Mouse (Mus musculus) limb, embryonic 13.5 days (tissue): ENCODE data around the gene Msh5. TPM values are rescaled to one million over a fixed set of nuclear protein-coding genes. Genes with fewer than 3 reads are reported as not detected.
"Not testable (repeated sequence)": the region's sequence is repeated elsewhere in the genome, so short reads cannot be mapped to it uniquely, and the experiment has no call there.

ENCODE experiments used
- ATAC-seq: fragments of 200-750 bp; cut with Nextera tagmentation; 2 replicates; pipeline ENCODE4 v1.8.0; 2017; ENCODE audit warnings: low read depth, moderate number of reproducible peaks, moderate TSS enrichment; ENCODE audit not compliant: low FRiP score
- H3K27ac ChIP-seq: fragments of 300-500 bp; sonication (generic); 2 replicates; pipeline ENCODE4 v1.5.1; 2015; ENCODE audit warnings: inconsistent platforms, mild to moderate bottlenecking, moderate library complexity
- H3K27me3 ChIP-seq: fragments of 300-500 bp; sonication (generic); 2 replicates; pipeline ENCODE4 v1.6.1; 2015; ENCODE audit warnings: mild to moderate bottlenecking, inconsistent platforms
- H3K36me3 ChIP-seq: fragments of 300-500 bp; sonication (generic); 2 replicates; pipeline ENCODE4 v1.6.1; 2015; ENCODE audit warnings: inconsistent platforms, mild to moderate bottlenecking, moderate library complexity
- H3K4me1 ChIP-seq: fragments of 300-500 bp; sonication (generic); 2 replicates; pipeline ENCODE4 v1.6.1; 2015; ENCODE audit warnings: inconsistent platforms
- H3K4me2 ChIP-seq: fragments of 300-500 bp; sonication (generic); replicated peaks from 2 replicates; pipeline ENCODE4 v1.6.1; 2015; ENCODE audit warnings: inconsistent platforms, mild to moderate bottlenecking, moderate library complexity
- H3K4me3 ChIP-seq: fragments of 300-500 bp; sonication (generic); 2 replicates; pipeline ENCODE4 v1.5.1; 2015; ENCODE audit warnings: moderate library complexity, mild to moderate bottlenecking, inconsistent platforms
- H3K9ac ChIP-seq: fragments of 300-500 bp; sonication (generic); 2 replicates; pipeline ENCODE4 v1.6.1; 2015; ENCODE audit warnings: mild to moderate bottlenecking, inconsistent platforms
- H3K9me3 ChIP-seq: fragments of 300-500 bp; sonication (generic); 2 replicates; pipeline ENCODE4 v1.6.1; 2016; ENCODE audit warnings: inconsistent platforms
- WGBS: fragments of 180-500 bp; shearing (Covaris S2); methylation state at CpG from one replicate; pipeline ENCODE4 v1.1.7; 2015; 5-methylcytosine and 5-hydroxymethylcytosine counted together
- polyA plus RNA-seq: library from polyadenylated mRNA; unstranded; fragments of >200 nt; fragmentation: Nextera tagmentation; extraction: Ambion mirVana; gene quantifications from 2 replicates; pipeline ENCODE4 v1.2.1, GENCODE M21; 2015

Gene Msh5
- polyA plus RNA-seq, 1 experiment from 2014 or later: 2.6 TPM

DNA sequence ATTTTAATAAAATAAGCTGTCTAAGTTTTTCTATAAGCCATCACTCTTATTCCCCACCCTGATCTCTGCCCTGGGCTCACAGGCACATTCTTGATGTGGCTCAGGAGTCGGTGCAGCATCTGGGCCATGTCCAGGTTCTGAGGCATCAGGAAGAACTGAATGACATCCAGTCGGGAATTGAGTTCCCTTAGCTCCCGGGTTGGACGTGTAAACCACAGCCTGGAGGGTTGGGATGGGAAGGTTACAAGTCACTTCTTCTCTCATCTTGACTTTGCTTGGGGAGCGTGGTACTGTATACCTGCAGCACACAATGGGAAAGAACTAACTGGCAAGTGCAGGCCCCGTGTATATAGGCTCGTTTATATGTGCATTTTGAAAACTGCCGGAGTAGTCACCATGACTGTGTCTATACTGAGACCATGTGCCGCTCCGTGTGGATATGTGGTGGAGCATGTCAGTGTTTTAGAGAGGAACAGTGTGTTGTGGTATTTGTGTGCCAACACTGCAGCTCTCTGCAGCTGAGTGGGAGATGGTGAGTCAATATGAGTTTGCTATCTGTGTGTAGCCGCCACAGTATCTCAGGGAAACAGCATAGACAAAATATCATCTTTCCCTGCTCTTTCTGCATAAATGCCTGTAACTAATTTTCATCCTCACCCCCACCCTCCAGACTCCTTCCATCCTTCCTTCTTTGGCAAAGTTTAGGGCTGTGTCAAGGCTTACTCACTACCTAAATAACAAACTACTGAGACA, 7.2 kb downstream of the Msh5 start:
- Histone ChIP-seq H3K9ac (no peak overlapping the region), H3K4me2 (no peak overlapping the region), H3K27ac (no peak overlapping the region), H3K4me1 (no peaks in the 10 kb centered on the region), H3K9me3 (no peaks in the 10 kb centered on the region), H3K27me3 (no peaks in the 10 kb centered on the region), H3K36me3 (no peaks in the 10 kb centered on the region), H3K4me3 (no peak overlapping the region)
- no peak for ATAC-seq
- 84% methylated on average over 11 of the region's 11 CpGs for WGBS

DNA sequence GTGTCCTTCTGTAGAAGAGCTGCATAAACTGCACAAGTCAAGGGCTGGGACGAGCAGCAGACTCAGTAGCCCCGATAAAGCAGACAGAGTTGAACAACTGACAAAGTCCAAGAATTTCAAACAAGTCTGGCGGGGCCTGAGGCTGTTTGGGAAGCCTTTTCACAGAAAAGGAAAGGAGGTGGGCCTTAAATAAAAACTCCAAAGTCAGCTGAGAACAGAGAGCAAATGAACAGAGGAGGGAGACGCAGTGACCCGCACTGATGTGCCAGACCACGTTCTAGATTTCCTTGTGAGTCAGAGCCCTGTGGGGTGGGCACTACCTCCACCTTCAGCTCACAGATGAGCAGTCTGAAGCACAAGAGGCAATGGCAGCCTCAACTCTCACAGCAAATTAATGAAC, 11.6 kb downstream of the Msh5 start:
- Histone ChIP-seq H3K4me2 (no peak overlapping the region), H3K36me3 (no peaks in the 10 kb centered on the region), H3K27ac (no peak overlapping the region), H3K9ac (no peak overlapping the region), H3K9me3 (no peaks in the 10 kb centered on the region), H3K4me1 (peaks cover 3% of the 10 kb centered on the region), H3K27me3 (no peaks in the 10 kb centered on the region), H3K4me3 (no peak overlapping the region)
- ATAC-seq: no peak
- 76% methylated on average over 6 of the region's 6 CpGs for WGBS

DNA sequence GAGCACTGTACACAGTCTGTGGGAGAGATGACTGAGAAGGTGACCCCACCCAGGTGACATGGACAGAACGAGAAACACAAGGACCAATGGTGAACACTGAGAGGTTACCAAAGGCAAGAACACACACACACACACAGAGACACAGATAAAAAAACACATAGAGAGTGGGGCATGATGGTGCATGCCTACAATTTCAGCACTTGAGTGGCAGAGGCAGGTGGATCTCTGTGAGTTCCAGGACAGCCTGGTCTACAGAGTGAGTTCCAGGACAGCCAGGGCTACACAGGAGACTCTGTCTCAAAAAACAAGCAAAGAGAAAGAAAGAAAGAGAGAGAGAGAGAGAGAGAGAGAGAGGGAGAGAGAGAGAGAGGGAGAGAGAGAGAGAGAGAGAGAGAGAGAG, 12.8 kb downstream of the Msh5 start:
- not testable (repeated sequence) for ATAC-seq, H3K27ac ChIP-seq, H3K36me3 ChIP-seq, H3K27me3 ChIP-seq, H3K9me3 ChIP-seq, H3K4me1 ChIP-seq, H3K4me3 ChIP-seq, H3K9ac ChIP-seq, H3K4me2 ChIP-seq
- 74% methylated on average over 1 of the region's 1 CpGs for whole genome bisulfite sequencing

DNA sequence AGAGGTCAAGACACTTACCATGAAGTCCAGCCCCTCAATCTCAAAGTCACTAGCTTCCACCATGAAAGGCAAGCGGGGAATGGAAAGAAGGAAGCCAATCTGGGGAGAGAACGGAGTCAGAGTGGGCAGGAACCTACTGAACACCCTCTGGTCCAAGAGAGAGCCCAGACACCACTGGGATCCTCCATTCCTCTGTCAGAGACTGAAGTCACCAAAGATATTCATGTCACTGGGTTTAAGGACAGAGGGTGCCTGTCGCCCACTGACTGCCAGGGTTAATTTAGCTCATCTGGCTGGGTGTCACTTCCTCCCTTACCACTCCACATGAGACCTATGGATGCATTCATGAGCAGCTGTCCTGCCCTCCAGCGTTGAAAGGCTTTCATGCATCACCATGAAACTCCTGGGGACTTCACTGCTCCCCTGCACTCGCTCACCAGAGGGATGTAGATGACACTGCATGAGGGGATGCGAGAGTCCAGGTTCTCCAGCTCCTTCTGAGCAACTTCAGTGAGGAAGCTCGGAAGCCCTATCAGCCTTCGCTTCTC, 14.1 kb downstream of the Msh5 start:
- Histone ChIP-seq H3K4me3 (no peak overlapping the region), H3K4me2 (no peak overlapping the region), H3K36me3 (no peaks in the 10 kb centered on the region), H3K27me3 (no peaks in the 10 kb centered on the region), H3K27ac (no peak overlapping the region), H3K4me1 (peaks cover 13% of the 10 kb centered on the region), H3K9ac (no peak overlapping the region), H3K9me3 (no peaks in the 10 kb centered on the region)
- ATAC-seq: no peak
- 73% methylated on average over 8 of the region's 8 CpGs for WGBS

DNA sequence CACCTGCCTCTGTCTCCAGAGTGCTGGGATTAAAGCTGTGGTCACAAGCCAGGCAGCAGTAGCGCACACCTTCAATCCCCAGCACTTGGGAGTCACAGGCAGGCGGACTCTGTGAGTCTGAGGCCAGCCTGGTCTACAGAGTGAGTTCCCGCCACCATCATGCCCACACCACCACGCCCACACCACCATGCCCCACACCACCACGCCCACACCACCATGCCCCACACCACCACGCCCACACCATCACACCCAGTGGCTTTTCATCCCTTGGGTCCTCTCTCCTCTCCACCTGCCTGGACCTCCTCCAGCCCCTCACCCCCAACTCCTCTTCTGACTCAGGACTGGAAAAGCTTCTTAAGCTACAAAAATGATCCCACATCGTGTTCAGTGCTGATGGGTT, 14.7 kb downstream of the Msh5 start:
- no peak overlapping the region for H3K9ac ChIP-seq
- no peaks in the 10 kb centered on the region for H3K9me3 ChIP-seq
- no peak for ATAC-seq
- H3K27ac ChIP-seq: no peak overlapping the region
- H3K4me2 ChIP-seq: no peak overlapping the region
- no peaks in the 10 kb centered on the region for H3K27me3 ChIP-seq
- peaks cover 16% of the 10 kb centered on the region for H3K4me1 ChIP-seq
- WGBS: 72% methylated on average over 7 of the region's 7 CpGs
- H3K36me3 ChIP-seq: no peaks in the 10 kb centered on the region
- no peak overlapping the region for H3K4me3 ChIP-seq

DNA sequence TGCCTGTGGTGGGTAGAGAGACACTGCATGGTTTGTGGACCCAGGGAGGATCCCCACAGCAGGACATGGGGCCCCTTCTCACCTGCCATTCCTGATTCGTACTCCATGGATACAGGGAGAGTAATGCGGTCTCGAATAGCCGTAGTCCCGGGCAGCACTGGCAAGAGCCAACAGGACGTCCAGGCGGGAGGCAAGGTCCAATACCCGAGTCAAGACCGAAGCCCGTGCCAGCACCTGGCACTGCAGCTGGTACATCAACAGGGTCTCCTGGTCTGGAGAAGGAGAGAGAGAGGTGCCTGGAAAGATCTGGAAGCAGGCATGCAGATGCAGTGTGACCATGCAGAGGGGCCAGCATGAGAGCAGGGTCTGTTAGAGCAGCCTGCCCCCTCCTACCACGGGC, 15.3 kb downstream of the Msh5 start:
- peaks cover 21% of the 10 kb centered on the region for H3K4me1 ChIP-seq
- WGBS: 88% methylated on average over 11 of the region's 11 CpGs
- no peak overlapping the region for H3K27ac ChIP-seq
- H3K36me3 ChIP-seq: no peaks in the 10 kb centered on the region
- H3K4me3 ChIP-seq: no peak overlapping the region
- ATAC-seq: no peak
- no peaks in the 10 kb centered on the region for H3K27me3 ChIP-seq
- no peak overlapping the region for H3K9ac ChIP-seq
- no peak overlapping the region for H3K4me2 ChIP-seq
- no peaks in the 10 kb centered on the region for H3K9me3 ChIP-seq

DNA sequence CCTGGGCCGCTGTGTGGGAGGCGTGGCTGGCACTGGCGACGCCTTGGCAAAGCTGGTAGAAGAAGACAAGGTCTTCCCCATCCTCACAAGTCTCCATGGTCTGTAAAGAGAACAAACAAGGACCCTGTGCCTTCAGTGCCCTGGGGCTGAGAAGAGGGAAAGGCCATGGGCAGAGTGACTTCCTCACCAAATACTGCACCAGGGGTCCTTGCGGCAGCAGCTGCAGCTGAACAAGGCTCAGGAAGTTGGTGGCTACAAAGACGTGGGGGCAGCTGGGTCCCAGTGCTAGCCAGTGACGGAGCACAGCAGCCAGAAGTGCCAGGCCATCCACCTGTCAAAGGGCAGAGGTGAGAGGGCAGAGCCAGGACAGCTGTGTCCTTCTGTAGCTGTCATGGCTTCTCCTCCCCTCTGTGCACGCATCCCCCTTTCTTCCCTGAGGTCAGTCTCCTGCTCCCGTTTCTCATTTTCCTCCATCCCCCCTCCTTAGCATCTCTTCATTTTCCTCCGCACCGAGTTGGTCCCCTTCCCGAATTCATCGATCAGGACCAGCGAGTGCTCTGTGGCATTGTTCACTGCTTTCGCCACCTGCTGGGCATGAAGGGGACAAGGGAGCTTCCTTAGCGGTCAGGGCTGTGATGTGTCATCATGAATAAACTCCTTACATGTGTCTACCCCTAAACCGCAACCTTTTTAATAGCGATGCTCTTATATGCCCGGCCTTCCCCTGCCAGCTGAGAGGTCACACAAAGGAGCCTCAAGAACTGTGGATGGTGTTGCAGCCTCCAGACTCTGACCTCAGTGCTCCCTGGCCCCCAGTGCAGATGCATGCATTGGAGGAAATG, 16.6 kb downstream of the Msh5 start:
- Histone ChIP-seq H3K4me2 (no peak overlapping the region), H3K36me3 (no peaks in the 10 kb centered on the region), H3K4me3 (no peak overlapping the region), H3K27ac (no peak overlapping the region), H3K4me1 (peaks cover 27% of the 10 kb centered on the region), H3K9ac (0 out of 2 replicates have a peak overlapping the region, but pooled peaks have one; percentile 31), H3K9me3 (no peaks in the 10 kb centered on the region), H3K27me3 (no peaks in the 10 kb centered on the region)
- ATAC-seq: no peak
- WGBS: 35% methylated on average over 19 of the region's 19 CpGs

DNA sequence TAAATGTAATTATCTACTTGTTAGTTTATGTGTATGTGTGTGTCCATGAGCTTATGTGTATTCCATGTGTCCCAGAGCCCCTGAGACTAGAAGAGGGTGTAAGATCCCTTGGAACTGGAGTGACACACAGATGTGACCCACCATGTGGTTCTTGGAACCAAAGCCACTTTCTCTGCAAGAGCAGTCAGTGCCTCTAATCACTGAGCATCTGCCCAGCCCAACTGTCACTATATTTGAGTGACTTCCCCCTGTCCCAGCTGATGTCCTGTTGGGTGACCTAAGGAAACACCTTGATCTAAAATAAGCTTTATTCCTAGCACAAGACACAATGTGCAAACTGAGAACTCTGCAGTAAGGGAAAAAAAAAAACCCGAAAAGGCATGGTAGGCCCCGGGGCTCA, 18.2 kb downstream of the Msh5 start:
- H3K9ac ChIP-seq: no peak overlapping the region
- 80% methylated on average over 2 of the region's 2 CpGs for WGBS
- peaks cover 27% of the 10 kb centered on the region for H3K4me1 ChIP-seq
- H3K9me3 ChIP-seq: no peaks in the 10 kb centered on the region
- no peak overlapping the region for H3K4me3 ChIP-seq
- no peaks in the 10 kb centered on the region for H3K27me3 ChIP-seq
- no peaks in the 10 kb centered on the region for H3K36me3 ChIP-seq
- no peak overlapping the region for H3K4me2 ChIP-seq
- no peak for ATAC-seq
- no peak overlapping the region; the same call in 1 of the 2 replicates for H3K27ac ChIP-seq

DNA sequence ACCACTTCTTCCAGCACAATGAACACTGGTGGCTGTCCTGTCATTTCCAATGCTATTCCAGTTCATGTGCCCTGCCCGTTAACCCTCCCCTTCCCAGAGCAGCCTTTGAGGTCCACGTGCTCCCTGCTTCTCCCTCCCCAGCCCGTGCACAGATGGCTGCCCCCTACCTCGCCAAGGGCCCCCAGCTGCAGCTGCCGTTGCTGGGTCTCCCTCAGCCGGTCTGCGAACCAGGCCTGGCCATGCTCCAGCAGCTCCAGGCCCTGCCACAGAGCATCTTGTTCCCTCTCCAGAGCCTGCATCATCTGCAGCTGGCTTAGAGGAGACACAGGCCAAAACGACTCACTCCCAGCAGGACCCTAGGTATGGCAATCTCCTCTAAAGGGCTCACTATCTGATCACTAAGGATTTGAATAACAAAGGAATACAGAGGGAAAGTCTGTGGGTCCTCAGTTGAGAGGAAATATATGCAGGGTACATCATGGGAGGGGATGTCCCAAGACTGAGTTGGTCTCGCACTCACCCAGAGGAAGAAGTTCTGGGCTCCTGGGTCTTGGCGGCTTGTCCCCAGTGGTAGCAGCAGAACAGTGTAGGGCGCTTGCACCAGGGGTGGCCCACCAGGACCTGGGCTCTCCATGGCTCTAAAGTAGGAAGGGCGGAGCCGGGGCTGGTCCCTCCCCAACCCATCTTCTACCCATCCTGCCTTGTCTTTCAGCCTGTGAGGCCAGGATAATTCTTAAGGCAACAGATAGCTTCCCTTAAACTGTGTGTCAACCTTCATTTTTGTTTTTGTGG, 19.1 kb downstream of the Msh5 start, which contains the start of gene Sapcd1:
TSS of gene Sapcd1 (minus strand) at position 740 of the 792 bp plus-strand sequence.
- 32% methylated on average over 13 of the region's 13 CpGs for WGBS

DNA sequence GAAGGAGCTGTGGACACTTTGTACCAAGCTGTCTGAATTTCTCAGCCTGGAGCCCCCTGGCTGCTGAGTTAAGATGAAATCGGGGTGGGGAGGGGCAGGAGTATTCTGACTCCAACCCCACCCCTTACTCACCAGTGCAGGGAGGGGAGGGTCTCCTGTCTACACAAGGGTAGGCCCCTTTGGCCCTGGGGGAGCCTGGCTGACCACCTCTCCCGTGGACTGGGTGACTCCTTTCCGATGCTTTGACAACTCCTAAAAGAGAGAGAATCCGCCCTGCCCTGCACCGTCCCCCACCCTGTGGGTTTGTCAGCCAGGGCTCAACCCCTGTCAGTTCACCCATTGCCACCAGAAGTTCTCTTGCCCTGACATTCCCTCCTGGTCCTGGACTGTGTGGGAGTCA, 20.3 kb downstream of the Msh5 start:
- Histone ChIP-seq H3K9me3 (no peaks in the 10 kb centered on the region), H3K4me3 (no peak overlapping the region), H3K27me3 (no peaks in the 10 kb centered on the region), H3K4me1 (peaks cover 33% of the 10 kb centered on the region), H3K36me3 (no peaks in the 10 kb centered on the region), H3K4me2 (peak overlapping the region; percentile 23), H3K9ac (peak overlapping the region; percentile 35; the same call in 1 of the 2 replicates), H3K27ac (peak overlapping the region; percentile 16; the same call in 1 of the 2 replicates)
- no peak for ATAC-seq
- 85% methylated on average over 5 of the region's 5 CpGs for WGBS

More for the DNA sequence above, 19.1 kb downstream of the Msh5 start, which contains the start of gene Sapcd1:
- H3K27me3 ChIP-seq: no peaks in the 10 kb centered on the region
- H3K9me3 ChIP-seq: no peaks in the 10 kb centered on the region
- H3K36me3 ChIP-seq: no peaks in the 10 kb centered on the region
- peak; percentile 66 for ATAC-seq
- peaks cover 27% of the 10 kb centered on the region for H3K4me1 ChIP-seq
- H3K27ac ChIP-seq: peak within 1 kb of the TSS; percentile 74
- peak within 1 kb of the TSS; percentile 50; the same call in 1 of the 2 replicates for H3K9ac ChIP-seq
- H3K4me2 ChIP-seq: peak within 1 kb of the TSS; percentile 48
- peak within 1 kb of the TSS; percentile 13 for H3K4me3 ChIP-seq

DNA sequence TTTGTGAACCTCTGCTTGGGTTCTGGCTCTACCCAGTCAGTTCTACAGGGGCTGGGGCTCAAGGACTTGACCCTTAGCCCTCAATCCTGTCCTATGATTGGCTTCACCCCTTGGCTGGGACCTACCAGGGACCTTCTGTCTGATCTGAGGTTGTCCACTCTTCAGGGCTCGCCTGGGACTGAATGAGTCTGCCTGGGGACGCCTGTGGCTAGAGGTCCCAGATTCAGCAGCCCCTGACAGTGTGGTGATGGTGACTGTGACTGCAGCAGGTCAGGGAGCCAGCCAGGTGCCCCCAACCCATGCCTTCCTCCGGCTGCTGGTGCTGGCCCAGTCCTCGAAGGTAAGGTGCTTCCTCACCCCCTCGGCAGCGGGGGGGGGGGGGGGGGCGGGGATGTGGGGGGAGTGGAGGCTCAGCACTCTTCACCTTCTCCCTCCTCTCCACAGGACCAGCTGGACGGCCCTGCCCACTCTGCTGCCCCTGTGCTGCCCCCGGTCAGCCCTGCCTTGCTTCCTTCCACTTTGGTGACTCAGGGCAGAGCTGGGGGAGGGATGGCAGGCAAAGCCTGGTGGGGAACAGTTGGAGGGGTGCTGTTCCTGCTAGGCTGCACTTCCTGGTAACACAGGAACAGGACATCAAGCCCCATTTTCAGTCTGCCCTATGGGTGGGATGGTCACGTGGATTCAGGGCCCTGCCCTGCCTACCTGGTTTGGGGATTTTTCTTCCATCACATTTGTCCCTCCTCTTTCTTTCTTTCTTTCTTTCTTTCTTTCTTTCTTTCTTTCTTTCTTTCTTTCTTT, 21.7 kb downstream of the Msh5 start:
- 60% methylated on average over 7 of the region's 10 CpGs for WGBS
- H3K4me2 ChIP-seq: no peak overlapping the region
- no peaks in the 10 kb centered on the region for H3K27me3 ChIP-seq
- H3K36me3 ChIP-seq: no peaks in the 10 kb centered on the region
- H3K4me1 ChIP-seq: peaks cover 36% of the 10 kb centered on the region
- H3K4me3 ChIP-seq: no peak overlapping the region
- H3K9me3 ChIP-seq: no peaks in the 10 kb centered on the region
- H3K9ac ChIP-seq: peak overlapping the region; percentile 31; the same call in 1 of the 2 replicates
- ATAC-seq: no peak
- no peak overlapping the region for H3K27ac ChIP-seq
